15 mouse cellular contexts compared by ENCODE assay signal in the genomic region with DNA sequence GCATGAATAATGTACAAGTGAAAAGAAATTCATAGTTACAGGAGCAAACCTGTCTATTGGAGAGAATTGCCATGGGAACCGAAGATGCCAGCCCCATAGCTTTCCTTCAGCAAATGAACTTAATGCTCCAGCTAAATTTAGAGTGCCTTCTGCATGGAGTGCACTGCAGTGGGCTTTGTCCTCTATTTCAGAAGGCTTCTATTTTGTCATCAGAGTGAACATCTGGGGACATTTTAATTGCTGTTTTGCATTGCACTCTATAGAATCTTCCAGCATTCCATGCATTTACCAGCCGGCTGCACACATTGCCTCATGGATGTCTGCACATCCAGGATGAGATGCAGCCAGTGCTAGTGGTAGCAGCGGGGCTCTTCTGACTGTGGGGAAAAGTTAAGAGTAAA.
DNase-seq lines count a peak whose midpoint lies in the region; ATAC-seq lines count a peak whose summit lies in the region.
"Had no signal": no experiment of that assay in that cellular context is flagged by ENCODE, and none has a peak within 500 bp of the region (broad histone marks: within the 10 kb centered on the region; RNA-seq: fewer than 3 reads in every experiment).

No protein-coding gene starts in this region.

- no peak for ATAC-seq in monocyte, adult 5-6 weeks (replicated peaks; ENCODE audit: insufficient number of reproducible peaks, low FRiP score, low TSS enrichment, poor library complexity, severe bottlenecking)

- peak; percentile 14 for DNase-seq in layer of hippocampus, adult 11-12 months (ENCODE audit: low spot score)
- no peak for DNase-seq in layer of hippocampus, postnatal 36 days
- peak; percentile 13 to 52 for DNase-seq in right cerebral cortex, adult 2 months (ENCODE audit: low spot score in 2 of 2)
- DNase-seq in right cerebral cortex, postnatal 14 days: no peak
- DNase-seq in layer of hippocampus, adult 9-10 months (ENCODE audit: low spot score): peak; percentile 25
- DNase-seq in gastrocnemius, postnatal 4 days (ENCODE audit: low spot score in 2 of 2): no peak
- DNase-seq: adrenal gland, adult 2 months; cerebellum, adult 9-11 months; heart, adult 2 months; kidney, adult 18-20 months; kidney, postnatal 14 days; liver, embryonic 13.5 days; lung, postnatal 10 days; thymus, postnatal 4 days had no signal

Comparison
In these comparisons a context has a peak if more than half of its experiments do, and no peak if none do; other contexts are left out.
1. DNase-seq: peak in layer of hippocampus, adult 11-12 months (single experiment), right cerebral cortex, adult 2 months (2 of 2) and layer of hippocampus, adult 9-10 months (single experiment); none in layer of hippocampus, postnatal 36 days (0 of 2), right cerebral cortex, postnatal 14 days (single experiment) and gastrocnemius, postnatal 4 days (0 of 2).